Mouse (Mus musculus) gonadal fat pad, adult 2 months (tissue): ENCODE data around the gene Gjc2. TPM values are rescaled to one million over a fixed set of nuclear protein-coding genes. Genes with fewer than 3 reads are reported as not detected.

Experiments used
- DNase-seq: peaks from one replicate; pipeline ENCODE4 v3.0.0-alpha.2; 2012; ENCODE audit warnings: low read depth
- polyA plus RNA-seq: library from polyadenylated mRNA; depleted of rRNA; stranded (reverse); fragments of >200 nt; gene quantifications from 2 replicates; pipeline ENCODE4 v1.2.3, GENCODE M21; 2012

Gene Gjc2
- polyA plus RNA-seq, 1 experiment = 2.8 TPM

DNA sequence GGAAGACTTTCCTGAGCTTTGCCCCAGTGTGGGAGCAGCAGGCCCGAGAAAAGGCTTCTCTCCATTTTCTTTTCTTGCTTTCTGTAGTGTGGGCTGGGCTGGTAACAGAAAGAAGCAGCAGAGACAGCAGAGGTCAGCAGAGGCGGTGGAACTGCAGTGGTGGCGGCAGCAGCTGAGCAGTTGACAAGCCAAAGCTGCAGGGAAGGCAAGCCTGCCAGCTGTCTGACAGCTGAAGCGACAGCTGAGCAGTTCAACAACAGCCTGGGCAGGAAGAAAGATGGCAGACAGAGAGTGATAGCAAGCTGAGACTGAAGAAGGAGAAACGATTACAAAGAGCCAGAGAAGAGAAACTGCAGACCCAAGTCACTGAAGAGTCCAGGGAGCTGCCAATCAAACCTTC, 21.6 kb downstream of the Gjc2 start:
- DNase-seq = no peak

DNA sequence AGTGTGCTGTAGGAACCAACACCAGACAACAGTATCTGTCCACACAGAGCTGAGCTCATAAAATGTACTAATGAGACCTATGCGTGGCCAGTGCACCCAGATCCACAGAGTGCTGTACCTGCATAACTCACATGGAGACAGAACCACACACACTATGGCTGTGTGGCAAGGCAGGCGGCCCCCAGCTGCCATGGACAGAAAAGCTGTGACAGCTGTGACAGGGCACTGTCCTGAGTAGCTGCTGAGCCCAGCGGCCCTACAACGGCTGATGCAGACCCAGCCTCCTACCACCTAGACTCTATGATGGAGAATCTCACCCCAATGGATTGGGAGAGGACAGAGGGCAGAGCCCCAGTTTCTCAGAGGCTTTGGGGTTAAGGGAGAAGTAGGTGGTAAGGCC, 23.5 kb downstream of the Gjc2 start:
- DNase-seq = no peak

DNA sequence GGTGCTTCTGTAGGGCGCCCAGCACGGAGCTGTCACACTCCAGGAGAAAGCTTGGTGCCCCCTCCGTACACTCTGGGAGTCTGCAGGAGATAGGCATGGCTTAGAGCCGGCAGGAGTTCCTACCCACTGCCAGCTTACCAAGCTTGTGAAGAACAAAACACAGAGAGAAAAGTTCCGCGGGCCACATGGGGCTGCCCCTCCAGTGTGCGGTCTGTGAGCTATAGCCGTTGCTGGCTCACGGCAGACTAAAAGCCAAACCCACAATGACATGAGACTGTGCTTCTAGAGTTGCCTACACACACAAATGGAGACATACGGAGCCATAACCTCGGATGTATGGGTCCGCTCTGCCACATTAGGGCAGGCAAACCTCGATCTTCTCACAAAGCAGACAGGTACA, 23.9 kb downstream of the Gjc2 start:
- DNase-seq = no peak

DNA sequence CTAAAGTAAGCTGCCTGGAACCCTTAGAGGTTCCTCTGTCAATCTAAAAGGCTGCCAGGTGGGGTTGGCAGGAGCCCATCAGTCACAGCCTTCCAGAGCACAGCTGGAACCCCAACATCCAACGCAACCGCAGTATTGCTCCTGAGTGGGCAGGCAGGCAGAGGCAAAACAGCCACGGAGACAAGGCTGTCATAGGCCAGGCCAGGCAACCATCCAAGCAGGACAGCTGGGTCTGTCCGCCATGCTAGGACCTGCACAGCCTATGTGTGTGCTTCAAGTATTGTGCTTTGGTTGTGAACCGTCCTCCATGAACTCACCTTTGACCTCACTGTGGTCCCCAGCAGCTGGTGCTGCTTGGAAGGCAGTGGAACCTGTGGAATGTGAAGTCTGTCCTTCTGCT, 27.1 kb downstream of the Gjc2 start:
- DNase-seq = no peak

DNA sequence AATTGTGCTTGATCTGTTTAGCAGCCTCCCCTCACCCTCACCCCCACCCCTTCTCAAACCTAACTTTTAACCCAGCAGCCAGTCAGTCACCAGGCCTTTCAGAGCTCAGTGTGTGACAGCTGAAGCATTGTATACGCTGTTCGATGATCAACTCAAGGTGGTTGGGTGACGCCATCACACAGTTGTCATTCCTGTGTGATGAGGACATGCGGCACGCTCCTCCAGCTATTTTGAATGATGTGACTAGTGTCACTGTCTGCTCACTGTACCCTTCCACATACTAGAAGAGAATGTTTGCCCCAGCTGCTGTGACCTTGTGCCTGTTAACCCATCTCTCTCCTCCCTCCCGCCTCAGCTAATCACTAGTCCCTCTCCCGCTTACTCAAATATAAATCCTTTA, 28.8 kb downstream of the Gjc2 start:
- DNase-seq = no peak

DNA sequence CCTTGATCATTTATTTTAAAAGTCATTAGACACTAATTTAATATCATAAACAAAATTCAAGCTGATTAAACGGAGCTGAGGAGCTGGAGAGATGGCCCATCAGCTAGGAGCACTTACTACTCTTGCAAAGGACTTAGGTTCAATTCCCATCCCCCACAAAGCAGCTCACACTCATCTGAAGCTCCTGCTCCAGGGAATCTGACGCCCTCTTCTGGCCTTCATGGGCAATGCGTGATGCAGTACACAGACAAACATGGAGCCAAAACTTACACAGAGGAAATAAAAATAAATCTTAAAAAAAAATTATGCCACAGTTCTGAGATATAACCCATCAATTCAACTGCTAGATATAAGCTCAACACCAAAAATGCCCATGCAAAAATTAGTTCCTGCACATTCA, 31.3 kb downstream of the Gjc2 start:
- no peak for DNase-seq

DNA sequence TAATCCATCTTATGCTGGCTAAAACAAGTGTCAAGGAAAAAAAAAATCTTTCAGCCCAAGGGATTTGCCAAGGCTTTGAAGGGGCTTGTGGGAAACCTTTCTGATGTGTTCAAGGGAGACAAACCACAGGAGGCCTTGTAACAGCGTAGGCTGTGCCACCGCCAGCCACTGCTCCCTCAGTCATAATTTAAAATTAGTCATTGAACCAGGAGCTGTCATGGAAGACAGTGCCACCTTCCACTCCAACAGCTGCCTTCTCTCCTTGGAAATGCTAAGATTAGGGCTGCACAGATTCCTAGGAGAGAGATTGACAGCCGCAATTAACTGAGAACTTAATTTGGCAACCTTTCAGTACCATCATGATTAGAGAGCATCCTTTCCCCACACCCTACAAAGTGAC, 33.7 kb downstream of the Gjc2 start:
- DNase-seq = no peak

DNA sequence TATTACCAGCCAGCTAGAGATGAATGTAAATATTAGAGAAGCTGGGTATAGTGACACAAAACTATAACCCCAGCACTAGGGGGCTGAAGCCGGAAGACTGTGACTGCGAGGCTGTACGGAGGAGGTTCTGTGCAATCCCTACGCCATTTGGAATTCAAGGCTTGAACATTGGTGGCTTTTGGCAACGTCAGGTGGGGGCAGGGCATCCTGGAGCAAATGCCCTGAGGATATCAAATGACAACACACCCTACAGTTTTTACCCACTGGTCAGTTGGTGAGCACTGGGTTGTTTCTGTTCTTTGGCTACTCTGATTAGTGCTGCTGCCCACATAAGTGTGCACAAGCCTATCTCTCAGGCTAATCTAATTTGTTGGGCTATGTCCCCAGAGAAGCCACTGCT, 40.1 kb downstream of the Gjc2 start:
- DNase-seq = no peak

DNA sequence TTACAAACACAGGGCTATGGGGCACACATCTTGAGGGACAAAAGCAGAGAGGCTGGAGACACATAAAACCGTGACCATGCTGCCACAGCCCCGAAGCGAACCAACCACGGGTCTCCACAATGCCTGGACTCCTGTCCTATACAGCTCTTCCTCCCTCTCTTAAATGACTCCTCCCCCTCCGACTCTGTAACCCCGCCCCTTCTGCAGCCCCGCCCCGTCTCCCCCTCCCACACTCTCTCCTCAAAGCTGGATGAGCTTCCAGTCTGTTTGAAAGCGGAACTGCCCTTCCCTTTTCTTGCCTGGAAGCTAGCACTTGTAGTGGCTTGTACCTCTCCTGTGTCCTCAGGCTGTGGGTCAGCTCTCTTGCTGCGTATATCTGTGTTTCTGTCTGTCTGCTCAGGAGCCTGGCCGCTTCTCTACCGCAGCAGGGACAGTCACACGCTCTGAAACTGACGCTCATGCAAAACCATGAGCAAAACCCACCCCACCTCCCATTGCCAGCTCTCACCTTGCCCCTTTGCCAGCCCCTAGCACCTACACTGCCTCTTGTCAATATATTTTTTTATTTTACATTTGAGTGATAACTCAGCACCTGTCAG, 41.1 kb downstream of the Gjc2 start:
- no peak for DNase-seq

DNA sequence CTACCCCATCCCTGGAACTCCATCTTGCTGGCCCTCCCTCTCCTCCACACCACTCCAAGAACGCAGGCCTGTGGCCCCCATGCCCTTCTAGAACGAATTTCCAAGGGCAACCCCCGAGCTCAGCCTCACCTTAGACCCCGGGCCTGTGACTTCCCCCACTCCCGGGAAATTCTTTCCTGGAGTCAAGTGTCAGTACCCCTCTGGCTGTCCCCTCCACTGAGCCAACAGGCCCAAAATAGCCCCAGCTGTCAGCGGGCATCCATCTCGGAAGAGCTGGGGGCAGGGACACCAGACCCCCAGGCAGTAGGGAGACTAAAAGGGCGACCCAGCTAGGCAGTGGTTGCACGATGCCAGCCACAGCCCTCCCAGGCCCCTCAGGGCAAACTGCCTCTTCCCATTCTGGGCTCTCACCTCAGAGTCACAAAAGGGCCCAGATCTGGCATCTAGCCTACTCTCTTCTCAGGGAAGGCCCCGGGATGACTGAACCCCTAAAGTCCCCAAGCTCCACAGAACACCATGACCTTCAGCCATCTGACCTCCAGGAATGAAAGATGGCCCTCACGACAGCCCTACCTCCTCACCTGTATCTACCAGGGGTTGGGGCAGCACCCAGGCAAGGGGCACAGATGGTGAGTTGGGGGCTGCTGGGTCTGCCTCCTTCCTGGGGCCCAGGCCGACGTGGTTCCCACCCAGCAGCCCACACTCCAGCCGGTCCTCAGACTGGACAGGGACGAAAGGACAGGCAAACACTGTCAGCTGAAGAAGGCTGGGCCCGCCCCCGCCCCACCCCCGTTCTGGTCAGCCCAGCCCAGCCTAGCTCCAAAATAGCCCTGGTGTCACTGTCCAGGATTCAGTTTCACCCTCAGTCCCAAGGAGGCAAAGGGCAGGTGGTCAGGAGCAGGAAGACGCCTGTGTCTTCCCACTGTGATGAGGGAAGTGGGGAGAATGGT, 44.2 kb downstream of the Gjc2 start:
- no peak for DNase-seq

DNA sequence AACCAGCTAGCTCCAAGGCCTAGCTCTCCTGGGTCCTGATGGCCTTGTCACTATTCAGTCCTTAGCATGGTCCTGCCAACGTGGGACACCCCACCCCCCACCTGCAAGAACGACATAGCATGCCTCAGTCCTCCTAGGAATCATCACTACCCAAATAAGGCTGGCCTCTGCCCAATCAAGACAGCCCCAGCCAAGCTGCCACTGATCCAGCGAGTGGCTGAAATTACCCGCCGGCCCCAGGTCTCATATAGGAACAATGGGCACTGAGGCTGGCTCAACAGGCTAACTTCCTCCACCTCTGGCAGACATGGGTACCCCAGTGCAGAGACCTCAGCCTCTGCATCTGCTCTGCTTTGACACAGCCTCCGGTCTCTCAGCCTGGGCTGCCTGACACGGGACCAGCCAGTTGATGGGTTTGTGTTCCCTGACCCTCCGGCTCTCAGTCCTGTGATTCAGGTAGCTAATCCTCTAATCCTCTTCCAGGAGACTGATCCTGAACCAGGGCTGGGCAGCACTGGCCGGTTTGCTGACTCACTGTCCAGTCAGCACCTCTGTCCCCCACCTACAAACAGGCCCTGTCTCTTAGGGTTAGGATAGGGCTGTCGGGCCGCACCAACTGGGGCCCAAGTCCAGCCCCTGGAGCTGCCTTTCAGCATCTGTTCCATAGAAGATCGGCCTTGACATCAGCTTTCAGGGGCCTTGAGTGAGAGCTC, 45.9 kb downstream of the Gjc2 start:
- no peak for DNase-seq

DNA sequence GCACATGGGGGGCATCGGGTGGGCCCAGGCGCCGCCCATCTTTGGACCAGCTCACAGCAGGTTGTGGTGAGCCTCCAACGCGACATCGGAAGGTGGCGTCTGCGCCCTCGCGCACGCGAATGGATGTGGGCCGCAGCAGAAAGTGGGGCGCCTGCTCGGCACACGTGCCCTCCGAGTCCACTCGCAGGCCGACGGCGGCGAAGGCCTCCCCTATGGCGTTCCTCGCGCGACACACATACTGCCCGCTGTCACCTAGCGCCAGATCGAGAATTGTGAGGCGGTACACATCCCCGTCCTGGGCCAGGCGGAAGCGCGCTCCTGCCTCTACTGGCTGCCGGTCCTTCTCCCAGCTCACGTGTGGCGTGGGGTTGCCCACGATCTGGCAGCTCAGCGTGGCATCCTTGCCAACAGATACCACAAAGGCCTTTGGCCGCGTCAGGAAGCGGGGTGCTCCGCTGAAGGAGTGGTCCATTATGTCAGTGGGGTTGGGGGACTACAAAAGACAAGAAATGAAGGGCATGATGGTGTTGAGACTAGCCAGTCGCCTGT, 47.0 kb downstream of the Gjc2 start, which contains the start of gene Obscn:
Gene Obscn, minus strand, starts transcription at position 499 of the 549 bp plus-strand sequence.
- DNase-seq = no peak

DNA sequence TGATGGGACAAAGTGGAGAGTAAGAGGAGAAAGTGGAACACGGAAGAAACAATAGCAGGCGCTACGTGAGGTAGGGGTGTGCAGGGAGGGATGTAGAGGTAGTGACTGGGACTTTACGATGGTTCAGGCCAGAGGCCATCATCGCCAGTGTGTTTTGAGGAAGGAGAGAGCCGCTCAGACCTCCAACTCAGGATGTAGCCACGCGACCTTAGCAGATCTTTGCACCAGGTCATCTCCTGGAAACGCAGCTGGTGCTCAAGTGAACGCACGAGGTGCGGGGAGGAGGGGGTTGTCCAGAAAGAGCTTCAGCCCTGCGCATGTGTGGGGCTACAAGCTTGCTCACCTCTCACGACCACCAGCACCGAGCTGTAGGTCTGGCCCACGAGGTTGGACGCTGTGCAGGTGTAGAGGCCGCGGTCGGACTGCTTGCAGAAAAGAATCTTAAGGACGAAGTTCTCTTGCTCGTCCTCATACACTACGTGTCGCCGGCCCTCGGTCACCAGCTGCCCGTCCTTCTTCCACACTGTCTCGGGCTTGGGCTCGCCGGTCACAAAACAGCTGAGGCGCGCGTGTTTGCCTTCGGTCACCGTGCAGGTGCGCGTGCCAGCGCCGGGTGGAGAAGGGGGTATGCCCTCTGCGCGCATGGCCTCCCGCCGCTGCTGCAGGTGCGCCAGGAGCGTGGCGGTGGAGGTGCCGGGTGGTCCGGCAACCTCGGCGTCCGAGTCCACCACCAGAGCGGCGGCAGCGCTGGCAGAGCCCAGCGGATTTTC, 47.8 kb downstream of the Gjc2 start:
- DNase-seq = no peak

DNA sequence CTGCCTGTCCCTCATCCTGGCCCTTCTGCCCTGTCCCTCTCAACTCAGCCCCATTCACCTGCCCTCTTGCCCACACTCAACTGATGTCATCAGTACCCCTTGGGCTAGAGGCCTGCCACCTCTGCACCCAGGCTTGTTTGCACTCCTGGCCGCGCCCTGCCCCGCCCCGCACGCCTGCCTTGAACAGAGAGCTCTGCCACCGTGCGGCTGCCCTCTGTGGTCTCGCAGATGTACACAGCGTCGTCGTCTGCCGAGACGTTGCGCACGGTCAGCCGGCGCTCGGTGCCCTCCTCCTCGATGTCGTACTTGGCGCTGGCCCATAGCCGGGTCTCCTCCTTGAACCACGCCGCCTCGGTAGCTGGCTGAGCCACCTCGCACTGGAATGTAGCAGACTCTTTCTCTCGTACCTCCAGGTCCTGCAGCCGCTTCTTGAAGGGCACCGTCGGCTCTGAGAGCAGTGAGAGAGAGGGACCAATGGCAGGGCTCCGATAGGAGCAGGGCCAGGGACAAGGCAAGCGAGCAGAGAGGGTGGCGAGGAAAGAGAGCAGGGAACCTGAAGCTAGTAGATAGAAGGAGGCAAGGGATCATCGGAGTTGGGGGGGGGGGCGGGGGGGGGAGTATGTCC, 48.5 kb downstream of the Gjc2 start:
- DNase-seq = no peak

DNA sequence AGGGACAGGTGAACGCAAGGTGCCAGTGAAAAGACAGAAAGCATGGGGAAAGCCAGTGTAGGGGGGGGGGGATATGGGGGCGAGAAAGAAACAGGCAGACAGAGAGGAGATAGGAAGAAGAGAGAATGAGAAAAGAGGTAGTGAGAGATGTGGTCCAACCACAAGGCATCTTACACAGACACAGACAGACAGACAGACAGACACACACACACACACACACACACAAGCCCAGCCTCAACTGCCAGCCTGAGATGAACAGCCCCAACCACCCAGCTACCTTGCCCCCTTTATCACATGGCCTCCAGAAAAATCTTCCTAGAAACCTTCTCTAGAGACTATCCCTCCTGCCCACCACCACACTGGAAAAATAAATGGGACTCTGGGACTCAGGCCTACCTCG, 50.9 kb downstream of the Gjc2 start:
- no peak for DNase-seq

DNA sequence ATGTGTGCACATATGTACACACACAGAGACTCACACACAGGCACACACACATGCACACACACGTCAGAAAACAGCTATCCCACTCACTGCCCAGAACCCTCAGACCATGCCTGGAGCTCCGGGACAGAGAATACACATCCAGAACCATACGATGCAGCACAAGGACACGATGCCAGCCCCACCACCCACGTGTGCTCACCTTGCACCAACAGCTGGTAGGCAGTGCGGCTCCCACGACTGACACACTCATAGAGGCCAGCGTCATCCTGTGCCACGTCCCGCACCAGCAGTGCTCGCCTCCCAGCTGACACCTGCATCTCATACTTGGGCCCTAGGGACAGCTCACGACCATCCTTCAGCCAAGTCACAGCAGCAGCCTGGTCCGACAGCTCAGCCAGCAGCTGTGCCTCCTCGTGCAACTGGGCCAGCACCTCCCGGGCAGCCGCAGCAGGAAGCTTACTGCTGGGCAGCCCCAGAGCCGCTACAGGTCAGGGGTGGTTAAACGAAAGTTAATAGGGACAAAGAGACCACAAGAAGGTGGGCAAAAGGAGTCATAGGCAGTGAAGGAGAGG, 51.6 kb downstream of the Gjc2 start:
- DNase-seq = no peak

DNA sequence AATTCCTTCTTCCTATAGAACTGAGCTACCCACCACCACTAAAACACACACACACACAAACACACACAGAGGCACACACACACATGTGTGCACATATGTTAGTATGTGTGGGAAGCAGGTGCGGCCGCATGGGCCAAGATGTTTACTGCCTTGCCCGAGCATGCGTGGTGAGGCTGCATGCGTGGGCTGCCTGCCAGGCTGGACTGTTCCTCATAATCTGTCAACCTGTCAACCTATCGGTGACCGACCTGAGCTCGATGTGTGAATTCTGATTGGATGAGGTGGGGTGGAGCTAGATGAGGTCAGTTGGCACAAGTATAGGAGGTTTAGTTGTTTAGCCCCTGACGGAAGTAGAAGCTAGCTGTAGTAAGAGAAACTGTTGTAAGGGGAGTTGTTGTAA, 52.2 kb downstream of the Gjc2 start:
- DNase-seq = no peak
